Mouse (Mus musculus) pancreas, adult 10 weeks (tissue): ENCODE data around the gene Vmn2r66. TPM values are rescaled to one million over a fixed set of nuclear protein-coding genes. Genes with fewer than 3 reads are reported as not detected.

Experiments
- polyA plus RNA-seq: library from polyadenylated mRNA; stranded (reverse); fragments of 350-450 nt; fragmentation: Illumina TruSeq; extraction: RNeasy Lipid Tissue Mini Kit (QIAGEN cat#74804); gene quantifications from one replicate; pipeline ENCODE4 v1.2.3, GENCODE M21; 2015; ENCODE audit warnings: low read depth, low replicate concordance; ENCODE audit not compliant: insufficient read depth

Gene Vmn2r66
- not detected for polyA plus RNA-seq

GRCm38 (mm10) chr7:85012168-85012567, at the start of gene Vmn2r66:
Gene Vmn2r66 (minus strand): TSS chr7:85012268.

GRCm38 (mm10) chr7:84964015-84964414, 48.1 kb downstream of the Vmn2r66 start, which contains the start of gene Vmn2r65:
Gene Vmn2r65 (minus strand): TSS chr7:84964115.

Other genes with a start within 250 kb of the Vmn2r66 start
- not detected for gene Olfr291, start 158.7 kb downstream of the Vmn2r66 start, polyA plus RNA-seq
- not detected for gene Vmn2r65, start 48.2 kb downstream of the Vmn2r66 start, polyA plus RNA-seq
- not detected for gene Vmn2r67, start 143.7 kb upstream of the Vmn2r66 start, polyA plus RNA-seq
- gene Vmn2r68, start 225.5 kb upstream of the Vmn2r66 start, polyA plus RNA-seq, result not detected